Mouse (Mus musculus): ENCODE measurements at regions not wholly inside any gene's neighbourhood (a gene's known extent, or its start where the extent isn't known, plus 50 kb on each side); places are given as distances from the start of the nearest gene placed in this dataset.

GRCm38 (mm10) chr15:31125784-31126183 lies 98.3 kb upstream of the Dap start:
- DNase-seq (ENCODE audit: low spot score) = no peak
- Histone ChIP-seq H3K4me3 (ENCODE audit: low read depth, low read length) (no peak overlapping the region), H3K4me1 (replicated peaks; ENCODE audit: control insufficient read depth, insufficient read depth, low read length) (no peaks in the 10 kb centered on the region)

GRCm38 (mm10) chr15:31126999-31127398 lies 97.1 kb upstream of the Dap start:
- no peak for ATAC-seq (replicated peaks; ENCODE audit: low FRiP score, low TSS enrichment, low read depth)
- Histone ChIP-seq H3K9ac (ENCODE audit: low read length) (no peak overlapping the region), H3K4me3 (ENCODE audit: low read depth, low read length) (no peak overlapping the region), H3K27me3 (replicated peaks; ENCODE audit: control insufficient read depth, insufficient read depth, low read length) (no peaks in the 10 kb centered on the region), H3K27ac (ENCODE audit: low read depth) (no peak overlapping the region), H3K9me3 (ENCODE audit: control insufficient read depth, low read length) (no peaks in the 10 kb centered on the region), H3K36me3 (ENCODE audit: control insufficient read depth, insufficient read depth, low read length) (no peaks in the 10 kb centered on the region), H3K4me1 (replicated peaks; ENCODE audit: control insufficient read depth, insufficient read depth, low read length) (no peaks in the 10 kb centered on the region), H3K4me2 (ENCODE audit: low read length) (no peak overlapping the region)
- 65% methylated on average over 3 of the region's 3 CpGs for WGBS
- DNase-seq (ENCODE audit: low spot score) = no peak

More at GRCm38 (mm10) chr15:31125784-31126183, 98.3 kb upstream of the Dap start:
- Histone ChIP-seq H3K4me2 (ENCODE audit: low read length) (no peak overlapping the region), H3K9me3 (ENCODE audit: control insufficient read depth, low read length) (no peaks in the 10 kb centered on the region), H3K27ac (ENCODE audit: low read depth) (no peak overlapping the region), H3K9ac (ENCODE audit: low read length) (no peak overlapping the region), H3K27me3 (replicated peaks; ENCODE audit: control insufficient read depth, insufficient read depth, low read length) (no peaks in the 10 kb centered on the region), H3K36me3 (ENCODE audit: control insufficient read depth, insufficient read depth, low read length) (no peaks in the 10 kb centered on the region)
- WGBS = 87% methylated on average over 1 of the region's 1 CpGs
- no peak for ATAC-seq (replicated peaks; ENCODE audit: low FRiP score, low TSS enrichment, low read depth)

- H3K9me3 ChIP-seq (ENCODE audit: control insufficient read depth, low read length) = no peaks in the 10 kb centered on the region
- H3K4me1 ChIP-seq (replicated peaks; ENCODE audit: control insufficient read depth, insufficient read depth, low read length) = no peaks in the 10 kb centered on the region
- no peak overlapping the region for H3K4me3 ChIP-seq (ENCODE audit: low read depth, low read length)
- no peak overlapping the region for H3K4me2 ChIP-seq (ENCODE audit: low read length)
- H3K27me3 ChIP-seq (replicated peaks; ENCODE audit: control insufficient read depth, insufficient read depth, low read length) = no peaks in the 10 kb centered on the region
- no peaks in the 10 kb centered on the region for H3K36me3 ChIP-seq (ENCODE audit: control insufficient read depth, insufficient read depth, low read length)
- WGBS = 76% methylated on average over 7 of the region's 7 CpGs
- no peak overlapping the region for H3K9ac ChIP-seq (ENCODE audit: low read length)
- DNase-seq (ENCODE audit: low spot score) = no peak
- no peak overlapping the region for H3K27ac ChIP-seq (ENCODE audit: low read depth)
- no peak for ATAC-seq (replicated peaks; ENCODE audit: low FRiP score, low TSS enrichment, low read depth)
These were observed 89.2 kb upstream of the Dap start for GRCm38 (mm10) chr15:31134891-31135290.

GRCm38 (mm10) chr15:31138637-31139036 lies 85.5 kb upstream of the Dap start:
- ATAC-seq (replicated peaks; ENCODE audit: low FRiP score, low TSS enrichment, low read depth) = no peak
- Histone ChIP-seq H3K9ac (ENCODE audit: low read length) (no peak overlapping the region), H3K27ac (ENCODE audit: low read depth) (no peak overlapping the region)

GRCm38 (mm10) chr15:31141750-31142149 lies 82.4 kb upstream of the Dap start:
- Histone ChIP-seq H3K27ac (ENCODE audit: low read depth) (no peak overlapping the region), H3K4me2 (ENCODE audit: low read length) (no peak overlapping the region), H3K36me3 (ENCODE audit: control insufficient read depth, insufficient read depth, low read length) (no peaks in the 10 kb centered on the region), H3K4me3 (ENCODE audit: low read depth, low read length) (no peak overlapping the region), H3K27me3 (replicated peaks; ENCODE audit: control insufficient read depth, insufficient read depth, low read length) (no peaks in the 10 kb centered on the region), H3K9ac (ENCODE audit: low read length) (no peak overlapping the region), H3K4me1 (replicated peaks; ENCODE audit: control insufficient read depth, insufficient read depth, low read length) (peaks cover 3% of the 10 kb centered on the region), H3K9me3 (ENCODE audit: control insufficient read depth, low read length) (no peaks in the 10 kb centered on the region)
- ATAC-seq (replicated peaks; ENCODE audit: low FRiP score, low TSS enrichment, low read depth) (no peak), DNase-seq (ENCODE audit: low spot score) (peak; percentile 18)
- WGBS = 68% methylated on average over 4 of the region's 4 CpGs

More at GRCm38 (mm10) chr15:31138637-31139036, 85.5 kb upstream of the Dap start:
- H3K4me3 ChIP-seq (ENCODE audit: low read depth, low read length) = no peak overlapping the region
- H3K4me2 ChIP-seq (ENCODE audit: low read length) = no peak overlapping the region
- peaks cover 3% of the 10 kb centered on the region for H3K4me1 ChIP-seq (replicated peaks; ENCODE audit: control insufficient read depth, insufficient read depth, low read length)
- H3K27me3 ChIP-seq (replicated peaks; ENCODE audit: control insufficient read depth, insufficient read depth, low read length) = no peaks in the 10 kb centered on the region
- 87% methylated on average over 6 of the region's 6 CpGs for WGBS
- no peak for DNase-seq (ENCODE audit: low spot score)
- no peaks in the 10 kb centered on the region for H3K36me3 ChIP-seq (ENCODE audit: control insufficient read depth, insufficient read depth, low read length)
- H3K9me3 ChIP-seq (ENCODE audit: control insufficient read depth, low read length) = no peaks in the 10 kb centered on the region

GRCm38 (mm10) chr15:31148251-31149145 lies 75.6 kb upstream of the Dap start:
- H3K4me3 ChIP-seq (ENCODE audit: low read depth, low read length) = no peak overlapping the region
- H3K27ac ChIP-seq (ENCODE audit: low read depth) = no peak overlapping the region
- H3K4me1 ChIP-seq (replicated peaks; ENCODE audit: control insufficient read depth, insufficient read depth, low read length) = no peaks in the 10 kb centered on the region
- ATAC-seq (replicated peaks; ENCODE audit: low FRiP score, low TSS enrichment, low read depth) (no peak), DNase-seq (ENCODE audit: low spot score) (no peak)
- no peaks in the 10 kb centered on the region for H3K27me3 ChIP-seq (replicated peaks; ENCODE audit: control insufficient read depth, insufficient read depth, low read length)
- no peaks in the 10 kb centered on the region for H3K9me3 ChIP-seq (ENCODE audit: control insufficient read depth, low read length)
- no peak overlapping the region for H3K4me2 ChIP-seq (ENCODE audit: low read length)
- no peaks in the 10 kb centered on the region for H3K36me3 ChIP-seq (ENCODE audit: control insufficient read depth, insufficient read depth, low read length)
- WGBS = 87% methylated on average over 10 of the region's 10 CpGs
- no peak overlapping the region for H3K9ac ChIP-seq (ENCODE audit: low read length)

- Histone ChIP-seq H3K4me2 (ENCODE audit: low read length) (no peak overlapping the region), H3K9ac (ENCODE audit: low read length) (no peak overlapping the region), H3K4me1 (replicated peaks; ENCODE audit: control insufficient read depth, insufficient read depth, low read length) (no peaks in the 10 kb centered on the region), H3K4me3 (ENCODE audit: low read depth, low read length) (no peak overlapping the region), H3K9me3 (ENCODE audit: control insufficient read depth, low read length) (no peaks in the 10 kb centered on the region), H3K36me3 (ENCODE audit: control insufficient read depth, insufficient read depth, low read length) (no peaks in the 10 kb centered on the region), H3K27ac (ENCODE audit: low read depth) (no peak overlapping the region), H3K27me3 (replicated peaks; ENCODE audit: control insufficient read depth, insufficient read depth, low read length) (no peaks in the 10 kb centered on the region)
- DNase-seq (ENCODE audit: low spot score) = no peak
- WGBS = 85% methylated on average over 2 of the region's 2 CpGs
- no peak for ATAC-seq (replicated peaks; ENCODE audit: low FRiP score, low TSS enrichment, low read depth)
These were observed 74.3 kb upstream of the Dap start for GRCm38 (mm10) chr15:31149855-31150254.

- H3K27ac ChIP-seq (ENCODE audit: low read depth) = no peak overlapping the region
- ATAC-seq (replicated peaks; ENCODE audit: low FRiP score, low TSS enrichment, low read depth) (no peak), DNase-seq (ENCODE audit: low spot score) (peak; percentile 74)
- H3K27me3 ChIP-seq (replicated peaks; ENCODE audit: control insufficient read depth, insufficient read depth, low read length) = no peaks in the 10 kb centered on the region
- no peak overlapping the region for H3K9ac ChIP-seq (ENCODE audit: low read length)
- no peak overlapping the region for H3K4me3 ChIP-seq (ENCODE audit: low read depth, low read length)
- H3K4me1 ChIP-seq (replicated peaks; ENCODE audit: control insufficient read depth, insufficient read depth, low read length) = no peaks in the 10 kb centered on the region
- H3K9me3 ChIP-seq (ENCODE audit: control insufficient read depth, low read length) = no peaks in the 10 kb centered on the region
- 45% methylated on average over 21 of the region's 21 CpGs for WGBS
- H3K4me2 ChIP-seq (ENCODE audit: low read length) = no peak overlapping the region
- no peaks in the 10 kb centered on the region for H3K36me3 ChIP-seq (ENCODE audit: control insufficient read depth, insufficient read depth, low read length)
These were observed 73.3 kb upstream of the Dap start for GRCm38 (mm10) chr15:31150546-31151471.

Data from intestine, embryonic 14.5 days (tissue).